Mouse (Mus musculus) ES-E14 (cell line): ENCODE results near the gene Dcaf10. TPM values are rescaled to one million over a fixed set of nuclear protein-coding genes. Genes with fewer than 3 reads are reported as not detected.

ENCODE experiments used
- DNase-seq: peaks from one replicate; pipeline ENCODE4 v3.0.0-alpha.2; 2013; ENCODE audit warnings: low read depth, low spot score
- H3K27ac ChIP-seq: 2 replicates; pipeline ENCODE4 v1.5.1; 2012; ENCODE audit warnings: low read depth, mild to moderate bottlenecking, low read length, moderate library complexity, mixed read lengths; ENCODE audit not compliant: poor library complexity, insufficient read depth, severe bottlenecking
- H3K36me3 ChIP-seq: 2 replicates; pipeline ENCODE4 v1.6.1; 2012; ENCODE audit warnings: mild to moderate bottlenecking, low read length, moderate library complexity, mixed read lengths; ENCODE audit not compliant: control insufficient read depth, poor library complexity, insufficient read depth, severe bottlenecking
- H3K4me1 ChIP-seq, 2 experiments: fragments of 150-350 bp in 1 of 2; sonication (generic) in 1 of 2; 2 replicates each; pipeline ENCODE4 v1.6.1; 2012; ENCODE audit warnings: low read length in 2 of 2, mild to moderate bottlenecking in 1 of 2, mixed read lengths in 1 of 2; ENCODE audit not compliant: control insufficient read depth in 2 of 2, insufficient read depth in 2 of 2, poor library complexity in 1 of 2
- H3K4me3 ChIP-seq, 2 experiments: fragments of 150-350 bp in 1 of 2; sonication (generic) in 1 of 2; 2 replicates each; pipeline ENCODE4 v1.5.1; 2012; ENCODE audit warnings: low read length in 2 of 2, low read depth in 1 of 2, mild to moderate bottlenecking in 1 of 2, mixed read lengths in 1 of 2; ENCODE audit not compliant: insufficient read depth in 1 of 2, poor library complexity in 1 of 2, severe bottlenecking in 1 of 2
- H3K9ac ChIP-seq: 2 replicates; pipeline ENCODE4 v1.6.1; 2012; ENCODE audit warnings: low read depth, mild to moderate bottlenecking, low read length, mixed read lengths; ENCODE audit not compliant: poor library complexity, insufficient read depth, severe bottlenecking
- H3K9me3 ChIP-seq: fragments of 150-350 bp; sonication (generic); 2 replicates; pipeline ENCODE4 v1.6.1; 2012; ENCODE audit warnings: low read depth, mild to moderate bottlenecking, low read length; ENCODE audit not compliant: control insufficient read depth, insufficient read depth
- CHD2 ChIP-seq: IDR thresholded peaks from 2 replicates; pipeline ENCODE4 v1.6.1; 2014; ENCODE audit warnings: mild to moderate bottlenecking, low read depth, low read length, inconsistent platforms
- HCFC1 ChIP-seq: IDR thresholded peaks from 2 replicates; pipeline ENCODE4 v1.6.1; 2012; ENCODE audit warnings: low read length, inconsistent platforms, borderline replicate concordance; ENCODE audit not compliant: insufficient read depth
- MAFK ChIP-seq: IDR thresholded peaks from 2 replicates; pipeline ENCODE4 v1.6.1; 2014; ENCODE audit warnings: mild to moderate bottlenecking, low read depth, low read length, inconsistent platforms; ENCODE audit not compliant: insufficient read depth
- ZC3H11A ChIP-seq: IDR thresholded peaks from 2 replicates; pipeline ENCODE4 v1.6.1; 2012; ENCODE audit warnings: low read depth, mild to moderate bottlenecking, inconsistent platforms, low read length, borderline replicate concordance
- ZNF384 ChIP-seq: IDR thresholded peaks from 2 replicates; pipeline ENCODE4 v1.6.1; 2012; ENCODE audit warnings: low read depth, low read length, inconsistent platforms
- in situ Hi-C, 2 experiments: fragments of 600-800 bp; cut with MboI; formaldehyde crosslinking; loops; one replicate each; pipeline ENCODE4 v1.15.1; 2025; ENCODE audit warnings: low sequenced_read_pairs in 2 of 2, inconsistent platforms in 1 of 2; ENCODE audit not compliant: unreplicated experiment in 2 of 2
- total RNA-seq: library from RNA; depleted of rRNA; stranded (reverse); fragments of 300-350 nt; gene quantifications from 2 replicates; pipeline ENCODE4 v1.2.3, GENCODE M21; 2012

The Dcaf10 gene
- total RNA-seq, 1 experiment: 9.0 TPM

DNA sequence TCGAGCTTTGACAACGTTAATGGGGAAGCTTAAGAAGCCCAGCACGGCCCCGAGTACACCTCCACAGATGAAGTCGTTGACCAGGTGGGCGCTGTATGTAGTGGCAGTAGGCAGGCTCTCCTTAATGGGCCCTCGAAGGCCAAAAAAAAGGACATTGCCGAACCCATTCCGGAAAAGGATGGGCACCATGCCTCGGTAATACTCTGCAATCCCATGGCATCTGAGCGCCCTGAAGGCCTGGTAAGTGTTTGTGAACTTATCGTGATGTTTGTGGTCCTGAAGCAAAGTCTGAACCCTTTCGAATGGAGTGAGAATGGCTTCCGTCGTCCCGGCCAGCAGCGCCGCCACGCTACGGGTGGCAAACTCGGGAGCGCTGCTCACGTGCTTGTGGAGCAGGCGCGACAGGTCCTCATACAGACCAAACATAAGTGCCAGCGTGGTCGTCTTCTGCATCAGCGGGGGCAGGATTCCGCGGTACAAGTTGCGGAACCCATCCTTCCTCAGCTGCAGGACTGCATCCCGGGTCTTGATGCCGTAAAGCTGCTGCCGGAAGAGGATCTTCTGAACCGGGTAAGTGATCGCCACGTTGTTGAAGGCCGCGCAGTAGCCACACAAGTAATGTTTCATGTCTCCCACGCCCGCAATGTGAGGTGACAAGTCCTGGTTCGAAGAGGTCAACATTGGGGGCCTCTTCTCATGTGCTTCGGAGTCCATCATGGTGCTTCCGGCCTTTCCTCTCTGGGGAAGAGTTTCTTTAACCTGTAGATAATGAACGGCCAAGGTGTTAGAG lies 57.7 kb downstream of the Dcaf10 start:
- Histone ChIP-seq H3K9me3 (no peaks in the 10 kb centered on the region), H3K27ac (no peak overlapping the region), H3K4me3 (peak overlapping the region; percentile 6 to 32; a peak in 2 of 4 replicates), H3K36me3 (peaks cover 27% of the 10 kb centered on the region), H3K4me1 (peaks cover 2 to 3% of the 10 kb centered on the region in 2 experiments; a peak in 2 of 4 replicates), H3K9ac (no peak overlapping the region)
- in situ Hi-C loops: loop anchor here in 1 of 2 experiments (25.0 kb wide), 1 partner anchor 388 kb away; the partner anchor contains the start of gene Aldh1b1
- TF ChIP-seq HCFC1: no peak
- DNase-seq: no peak

GRCm38 (mm10) chr4:45402281-45402680 lies 60.4 kb downstream of the Dcaf10 start:
- H3K36me3 ChIP-seq: peaks cover 24% of the 10 kb centered on the region

DNA sequence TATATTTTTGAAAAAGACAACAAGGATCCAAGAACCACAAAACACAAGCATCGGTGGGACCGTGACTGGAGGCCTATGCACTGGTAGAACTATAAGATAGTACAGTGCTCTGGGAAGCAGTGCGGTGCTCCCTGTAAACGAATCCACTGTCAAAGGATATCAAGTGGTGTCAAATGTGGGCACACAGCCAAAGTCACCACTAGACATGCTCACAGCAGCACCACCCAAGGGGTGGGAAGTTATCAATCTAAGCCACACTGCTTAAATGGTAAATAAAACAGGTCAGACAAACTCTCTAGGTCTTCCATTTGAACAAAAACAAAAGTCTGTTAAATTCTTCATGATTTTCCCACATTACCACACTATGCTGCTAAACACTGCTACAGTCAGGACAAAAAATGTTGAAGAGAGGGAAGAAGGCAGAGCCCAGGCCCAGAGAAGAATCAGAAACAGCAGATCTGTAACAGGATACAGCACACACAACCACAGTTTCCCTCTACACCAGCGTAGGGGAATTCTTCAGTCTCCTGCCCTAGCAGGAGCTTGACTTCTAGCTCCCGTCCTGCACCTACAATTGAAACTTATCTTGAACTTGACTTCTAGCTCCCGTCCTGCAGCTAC lies 61.1 kb downstream of the Dcaf10 start:
- no peak overlapping the region for H3K4me3 ChIP-seq
- peaks cover 3 to 9% of the 10 kb centered on the region in 2 experiments; a peak in 3 of 4 replicates for H3K4me1 ChIP-seq
- no peak for DNase-seq
- H3K9ac ChIP-seq: no peak overlapping the region
- TF ChIP-seq ZNF384 (no peak), MAFK (no peak), CHD2 (no peak), HCFC1 (no peak), ZC3H11A (no peak)
- no peak overlapping the region for H3K27ac ChIP-seq
- H3K36me3 ChIP-seq: peaks cover 24% of the 10 kb centered on the region
- in situ Hi-C loops: loop anchor here in 1 of 2 experiments (25.0 kb wide), 1 partner anchor 384 kb away; the partner anchor contains the start of gene Aldh1b1
- no peaks in the 10 kb centered on the region for H3K9me3 ChIP-seq

More at GRCm38 (mm10) chr4:45402281-45402680, 60.4 kb downstream of the Dcaf10 start:
- TF ChIP-seq MAFK (no peak), ZC3H11A (no peak), ZNF384 (no peak), HCFC1 (no peak), CHD2 (no peak)
- Histone ChIP-seq H3K9me3 (no peaks in the 10 kb centered on the region), H3K4me1 (peaks cover 3 to 4% of the 10 kb centered on the region in 2 experiments; a peak in 2 of 4 replicates), H3K4me3 (no peak overlapping the region), H3K27ac (no peak overlapping the region), H3K9ac (no peak overlapping the region)
- in situ Hi-C loops: loop anchor here in 1 of 2 experiments (25.0 kb wide), 1 partner anchor 385 kb away; the partner anchor contains the start of gene Aldh1b1
- DNase-seq: no peak

GRCm38 (mm10) chr4:45403499-45403878 lies 61.6 kb downstream of the Dcaf10 start:
- Histone ChIP-seq H3K4me1 (peaks cover 3 to 9% of the 10 kb centered on the region in 2 experiments; a peak in 3 of 4 replicates), H3K4me3 (no peak overlapping the region), H3K36me3 (peaks cover 24% of the 10 kb centered on the region), H3K9ac (no peak overlapping the region), H3K27ac (no peak overlapping the region), H3K9me3 (no peaks in the 10 kb centered on the region)
- no peak for DNase-seq
- TF ChIP-seq MAFK (no peak), CHD2 (no peak), HCFC1 (no peak), ZC3H11A (no peak)
- in situ Hi-C loops: loop anchor here in 1 of 2 experiments (25.0 kb wide), 1 partner anchor 384 kb away; the partner anchor contains the start of gene Aldh1b1
